Mouse (Mus musculus): Measurements from ENCODE around the gene Pla2g10. TPM values are rescaled to one million over a fixed set of nuclear protein-coding genes. Genes with fewer than 3 reads are reported as not detected.
"Not testable (repeated sequence)": the region's sequence is repeated elsewhere in the genome, so short reads cannot be mapped to it uniquely, and the experiment has no call there.

The Pla2g10 gene
- polyA plus RNA-seq, 1 experiment from 2014 or later, result 0.18 TPM

GRCm38 (mm10) chr16:13750626-13751025 lies 19.8 kb upstream of the Pla2g10 start:
- Histone ChIP-seq H3K9me3 (replicated peaks) (no peaks in the 10 kb centered on the region), H3K36me3 (no peaks in the 10 kb centered on the region), H3K4me2 (no peak overlapping the region), H3K4me1 (replicated peaks) (peaks cover 6% of the 10 kb centered on the region), H3K9ac (no peak overlapping the region), H3K27me3 (no peaks in the 10 kb centered on the region), H3K27ac (no peak overlapping the region), H3K4me3 (no peak overlapping the region)
- WGBS, result 94% methylated on average over 13 of the region's 13 CpGs
- ATAC-seq (replicated peaks; ENCODE audit: insufficient number of reproducible peaks, insufficient read depth, low FRiP score, low read depth), result no peak

GRCm38 (mm10) chr16:13749981-13750380 lies 19.2 kb upstream of the Pla2g10 start:
- Histone ChIP-seq H3K4me2 (no peak overlapping the region), H3K27me3 (no peaks in the 10 kb centered on the region), H3K4me1 (replicated peaks) (peaks cover 4% of the 10 kb centered on the region), H3K9me3 (replicated peaks) (no peaks in the 10 kb centered on the region), H3K9ac (no peak overlapping the region), H3K4me3 (no peak overlapping the region), H3K27ac (no peak overlapping the region), H3K36me3 (no peaks in the 10 kb centered on the region)
- 52% methylated on average over 3 of the region's 3 CpGs for WGBS
- no peak for ATAC-seq (replicated peaks; ENCODE audit: insufficient number of reproducible peaks, insufficient read depth, low FRiP score, low read depth)

DNA sequence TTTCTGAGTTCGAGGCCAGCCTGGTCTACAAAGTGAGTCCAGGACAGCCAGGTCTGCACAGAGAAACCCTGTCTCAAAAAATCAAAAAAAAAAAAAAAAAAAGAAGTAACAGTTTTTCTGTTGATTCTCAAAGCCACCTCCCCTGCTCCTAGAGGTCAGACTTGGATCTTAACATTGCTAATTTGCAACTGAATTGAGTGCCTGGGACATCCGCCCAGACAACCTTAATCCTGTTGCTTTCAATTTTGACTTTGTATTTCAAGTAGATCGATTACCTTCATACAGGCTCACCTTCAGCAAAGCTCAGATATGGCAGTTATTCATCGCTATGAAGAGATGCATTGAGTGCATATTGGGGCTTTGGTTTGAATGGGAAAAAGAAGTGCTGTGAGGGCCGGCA lies 18.5 kb upstream of the Pla2g10 start:
- no peak for ATAC-seq (replicated peaks; ENCODE audit: insufficient number of reproducible peaks, insufficient read depth, low FRiP score, low read depth)
- Histone ChIP-seq H3K9me3 (replicated peaks) (no peaks in the 10 kb centered on the region), H3K4me2 (no peak overlapping the region), H3K9ac (no peak overlapping the region), H3K4me3 (no peak overlapping the region), H3K27me3 (no peaks in the 10 kb centered on the region), H3K27ac (no peak overlapping the region), H3K36me3 (no peaks in the 10 kb centered on the region), H3K4me1 (replicated peaks) (no peaks in the 10 kb centered on the region)
- 57% methylated on average over 5 of the region's 5 CpGs for WGBS

- H3K4me3 ChIP-seq; H3K9me3 ChIP-seq (replicated peaks); H3K27ac ChIP-seq; H3K9ac ChIP-seq; H3K4me1 ChIP-seq (replicated peaks); H3K27me3 ChIP-seq; H3K4me2 ChIP-seq; H3K36me3 ChIP-seq; ATAC-seq (replicated peaks; ENCODE audit: insufficient number of reproducible peaks, insufficient read depth, low FRiP score, low read depth): not testable (repeated sequence)
- WGBS, result 31% methylated on average over 10 of the region's 10 CpGs
Measured at GRCm38 (mm10) chr16:13748813-13749212, 18.0 kb upstream of the Pla2g10 start.

DNA sequence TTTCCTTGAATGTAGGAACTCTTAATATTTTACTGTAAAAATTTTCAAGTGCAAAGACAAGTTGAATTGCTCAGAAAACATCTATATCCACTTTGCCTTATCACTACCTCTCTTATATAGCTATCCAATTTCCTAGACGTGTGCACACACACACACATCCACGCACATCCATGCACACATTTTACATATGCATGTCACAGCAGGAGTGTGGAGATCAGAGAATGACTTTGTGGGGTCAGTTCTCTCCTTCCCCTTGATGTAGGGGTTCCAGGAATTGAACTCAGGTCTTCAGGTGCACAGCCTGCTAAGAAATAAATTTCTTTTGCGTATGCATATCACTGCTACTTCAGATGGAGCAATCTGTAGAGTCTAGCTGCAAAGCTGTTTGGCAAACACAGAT lies 17.3 kb upstream of the Pla2g10 start:
- no peaks in the 10 kb centered on the region for H3K36me3 ChIP-seq
- no peak overlapping the region for H3K4me2 ChIP-seq
- H3K4me1 ChIP-seq (replicated peaks), result no peaks in the 10 kb centered on the region
- WGBS, result 67% methylated on average over 3 of the region's 3 CpGs
- no peak for ATAC-seq (replicated peaks; ENCODE audit: insufficient number of reproducible peaks, insufficient read depth, low FRiP score, low read depth)
- no peaks in the 10 kb centered on the region for H3K27me3 ChIP-seq
- H3K4me3 ChIP-seq, result no peak overlapping the region
- no peak overlapping the region for H3K27ac ChIP-seq
- H3K9ac ChIP-seq, result no peak overlapping the region
- H3K9me3 ChIP-seq (replicated peaks), result no peaks in the 10 kb centered on the region

DNA sequence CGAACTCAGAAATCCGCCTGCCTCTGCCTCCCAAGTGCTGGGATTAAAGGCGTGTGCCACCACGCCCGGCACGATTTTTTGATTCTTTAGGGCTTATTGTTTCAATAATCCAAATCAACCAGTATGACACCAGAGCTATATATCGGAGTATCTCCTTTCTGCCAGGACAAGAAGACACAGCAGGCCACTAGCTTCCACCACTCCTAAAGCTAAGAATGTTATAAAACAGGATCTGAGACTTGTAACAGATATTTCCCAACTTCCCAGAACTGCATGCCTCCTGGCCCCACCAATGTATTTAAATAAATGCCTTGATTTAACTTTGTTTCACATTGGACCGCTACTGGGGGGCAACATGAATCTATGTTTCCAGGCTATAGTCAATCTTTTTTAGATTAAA lies 16.9 kb upstream of the Pla2g10 start:
- Histone ChIP-seq H3K36me3 (no peaks in the 10 kb centered on the region), H3K9ac (no peak overlapping the region), H3K4me1 (replicated peaks) (no peaks in the 10 kb centered on the region), H3K4me2 (no peak overlapping the region), H3K27ac (no peak overlapping the region), H3K9me3 (replicated peaks) (no peaks in the 10 kb centered on the region), H3K27me3 (no peaks in the 10 kb centered on the region), H3K4me3 (no peak overlapping the region)
- ATAC-seq (replicated peaks; ENCODE audit: insufficient number of reproducible peaks, insufficient read depth, low FRiP score, low read depth), result no peak
- WGBS, result 89% methylated on average over 8 of the region's 8 CpGs

- no peaks in the 10 kb centered on the region for H3K27me3 ChIP-seq
- H3K9ac ChIP-seq, result no peak overlapping the region
- H3K4me3 ChIP-seq, result no peak overlapping the region
- H3K36me3 ChIP-seq, result no peaks in the 10 kb centered on the region
- no peaks in the 10 kb centered on the region for H3K9me3 ChIP-seq (replicated peaks)
- no peak overlapping the region for H3K27ac ChIP-seq
- no peaks in the 10 kb centered on the region for H3K4me1 ChIP-seq (replicated peaks)
- H3K4me2 ChIP-seq, result no peak overlapping the region
- WGBS, result 64% methylated on average over 2 of the region's 2 CpGs
- ATAC-seq (replicated peaks; ENCODE audit: insufficient number of reproducible peaks, insufficient read depth, low FRiP score, low read depth), result no peak
Measured at GRCm38 (mm10) chr16:13740844-13741243, 10.1 kb upstream of the Pla2g10 start.

- not testable (repeated sequence) for H3K9ac ChIP-seq; H3K4me3 ChIP-seq; H3K36me3 ChIP-seq; H3K4me1 ChIP-seq (replicated peaks); H3K27me3 ChIP-seq; H3K4me2 ChIP-seq; H3K9me3 ChIP-seq (replicated peaks); H3K27ac ChIP-seq; ATAC-seq (replicated peaks; ENCODE audit: insufficient number of reproducible peaks, insufficient read depth, low FRiP score, low read depth)
- 53% methylated on average over 4 of the region's 4 CpGs for WGBS
Measured at GRCm38 (mm10) chr16:13739044-13739443, 8.3 kb upstream of the Pla2g10 start.

DNA sequence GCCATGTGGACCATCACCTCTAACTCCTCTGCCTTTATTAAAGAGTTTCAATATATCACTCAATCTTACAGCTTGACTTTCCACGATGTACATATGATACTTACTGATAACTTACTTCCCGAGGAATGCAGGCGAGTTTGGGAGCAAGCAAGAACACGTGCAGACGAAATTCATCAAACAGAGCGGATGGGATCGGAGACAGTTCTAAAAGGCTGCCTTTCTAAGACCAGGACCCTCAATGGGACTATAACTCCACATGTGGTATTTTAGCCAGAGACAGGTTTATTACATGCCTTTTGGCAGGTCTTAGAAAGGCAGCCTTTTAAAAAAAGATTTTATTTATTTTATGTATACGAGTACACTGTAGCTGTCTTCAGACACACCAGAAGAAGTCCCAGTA lies 5.2 kb upstream of the Pla2g10 start:
- Histone ChIP-seq H3K27me3 (no peaks in the 10 kb centered on the region), H3K9me3 (replicated peaks) (no peaks in the 10 kb centered on the region), H3K9ac (no peak overlapping the region), H3K4me1 (replicated peaks) (peaks cover under 1% of the 10 kb centered on the region), H3K4me2 (no peak overlapping the region), H3K4me3 (no peak overlapping the region), H3K36me3 (no peaks in the 10 kb centered on the region), H3K27ac (no peak overlapping the region)
- no peak for ATAC-seq (replicated peaks; ENCODE audit: insufficient number of reproducible peaks, insufficient read depth, low FRiP score, low read depth)
- 72% methylated on average over 8 of the region's 8 CpGs for WGBS

DNA sequence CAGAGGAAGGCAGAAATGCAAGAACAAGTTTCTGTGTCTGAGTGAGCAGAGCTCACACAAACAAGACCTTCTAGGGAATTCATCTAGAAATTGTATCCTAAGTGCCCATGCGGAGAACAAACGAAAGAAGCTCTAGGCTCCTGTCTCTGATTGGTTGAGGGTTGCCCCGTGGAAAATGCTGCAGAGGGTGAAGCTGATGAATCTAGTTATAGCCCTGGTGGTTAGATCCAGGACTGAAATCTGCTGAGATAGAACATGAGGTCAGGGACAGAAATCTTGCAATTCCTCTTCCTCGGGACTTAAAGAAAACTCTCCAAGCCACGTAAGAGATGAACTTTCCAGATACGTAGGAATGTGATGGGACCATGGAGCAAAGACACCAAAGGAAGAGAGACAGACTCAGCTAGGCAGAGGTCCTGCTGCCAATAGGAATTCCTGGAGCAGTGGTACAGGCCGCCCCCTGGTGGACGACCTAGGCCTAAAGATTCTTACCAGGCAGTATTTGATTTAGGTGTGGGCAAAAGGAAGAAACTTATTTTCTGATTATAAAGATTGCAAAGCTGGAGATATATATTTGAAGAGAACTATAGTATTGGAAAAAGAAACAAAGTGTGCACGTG lies 2.8 kb upstream of the Pla2g10 start:
- H3K36me3 ChIP-seq, result no peaks in the 10 kb centered on the region
- H3K27me3 ChIP-seq, result no peaks in the 10 kb centered on the region
- H3K4me1 ChIP-seq (replicated peaks), result peaks cover 7% of the 10 kb centered on the region
- ATAC-seq (replicated peaks; ENCODE audit: insufficient number of reproducible peaks, insufficient read depth, low FRiP score, low read depth), result no peak
- H3K27ac ChIP-seq, result no peak overlapping the region
- no peak overlapping the region for H3K4me2 ChIP-seq
- no peaks in the 10 kb centered on the region for H3K9me3 ChIP-seq (replicated peaks)
- H3K4me3 ChIP-seq, result no peak overlapping the region
- 19% methylated on average over 9 of the region's 9 CpGs for WGBS
- H3K9ac ChIP-seq, result no peak overlapping the region

DNA sequence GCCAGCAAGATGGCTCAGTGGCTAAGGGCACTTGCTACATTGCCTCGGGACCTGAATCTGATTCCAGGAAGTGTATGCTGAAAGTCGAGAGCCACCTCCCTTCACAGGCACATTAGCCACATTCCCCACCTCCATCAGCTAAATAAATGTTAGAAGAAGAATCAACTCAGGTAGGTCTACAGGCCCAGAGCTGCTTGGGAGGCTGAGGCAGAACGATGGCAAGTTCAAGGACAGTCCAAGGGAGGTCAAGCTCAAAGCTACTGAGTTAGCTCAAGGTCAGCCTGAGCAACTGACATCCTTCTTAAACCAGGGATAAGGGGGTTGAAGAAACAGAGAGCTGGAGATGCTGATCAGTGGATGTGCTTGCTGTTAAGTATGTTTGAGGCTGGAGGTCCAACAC lies 2.0 kb upstream of the Pla2g10 start:
- H3K9ac ChIP-seq, result no peak overlapping the region
- no peak overlapping the region for H3K27ac ChIP-seq
- H3K4me2 ChIP-seq, result no peak overlapping the region
- WGBS, result 72% methylated on average over 3 of the region's 3 CpGs
- H3K9me3 ChIP-seq (replicated peaks), result no peaks in the 10 kb centered on the region
- no peaks in the 10 kb centered on the region for H3K27me3 ChIP-seq
- no peaks in the 10 kb centered on the region for H3K36me3 ChIP-seq
- ATAC-seq (replicated peaks; ENCODE audit: insufficient number of reproducible peaks, insufficient read depth, low FRiP score, low read depth), result no peak
- H3K4me1 ChIP-seq (replicated peaks), result peaks cover 7% of the 10 kb centered on the region
- no peak overlapping the region for H3K4me3 ChIP-seq

- 86% methylated on average over 4 of the region's 4 CpGs for WGBS
- Histone ChIP-seq H3K4me3 (no peak overlapping the region), H3K27me3 (no peaks in the 10 kb centered on the region), H3K36me3 (no peaks in the 10 kb centered on the region), H3K9me3 (replicated peaks) (no peaks in the 10 kb centered on the region), H3K9ac (no peak overlapping the region), H3K4me2 (no peak overlapping the region), H3K4me1 (replicated peaks) (peaks cover 7% of the 10 kb centered on the region), H3K27ac (no peak overlapping the region)
- ATAC-seq (replicated peaks; ENCODE audit: insufficient number of reproducible peaks, insufficient read depth, low FRiP score, low read depth), result no peak
Measured at GRCm38 (mm10) chr16:13729428-13729827, 1.4 kb downstream of the Pla2g10 start.
